Mouse (Mus musculus) left cerebral cortex, adult 8-10 months (tissue): ENCODE results near the gene Hnmt. TPM values are rescaled to one million over a fixed set of nuclear protein-coding genes. Genes with fewer than 3 reads are reported as not detected.

Experiments
- total RNA-seq, 4 experiments: library from RNA; stranded (reverse); gene quantifications; 2 replicates each; pipeline ENCODE4 v1.2.4; 2022

Gene Hnmt
- total RNA-seq, 4 experiments from 2014 or later, result 27.1 to 31.8 (median 29.0) TPM

Other genes starting within 250 kb of the Hnmt start
- not detected for gene Tbpl2, start 47.2 kb upstream of the Hnmt start, total RNA-seq
- gene Il1f8, start 103.8 kb upstream of the Hnmt start, total RNA-seq, result not detected
- gene Il1f9, start 137.1 kb upstream of the Hnmt start, total RNA-seq, result not detected
- not detected for gene Il1f6, start 166.0 kb upstream of the Hnmt start, total RNA-seq
- under 1 TPM in 2 of 4 experiments, not detected in 2; 0.13 to 0.19 TPM for gene Il1f5, start 227.6 kb upstream of the Hnmt start, total RNA-seq
- gene Il1f10, start 241.8 kb upstream of the Hnmt start, total RNA-seq, result not detected